Mouse (Mus musculus) liver, embryonic 16.5 days (tissue): ENCODE measurements around the gene Gfpt2. TPM values are rescaled to one million over a fixed set of nuclear protein-coding genes. Genes with fewer than 3 reads are reported as not detected.
A peak's percentile ranks its signal among the peaks of the same experiment; 100 is the strongest.

Source experiments
- ATAC-seq: fragments of 200-750 bp; cut with Nextera tagmentation; 2 replicates; pipeline ENCODE4 v1.8.0; 2017; ENCODE audit warnings: low read depth, mild to moderate bottlenecking, moderate number of reproducible peaks, moderate library complexity
- H3K27ac ChIP-seq: fragments of 300-500 bp; sonication (generic); 2 replicates; pipeline ENCODE4 v1.5.1; 2014; ENCODE audit warnings: mild to moderate bottlenecking, low read length
- H3K27me3 ChIP-seq: fragments of 300-500 bp; sonication (generic); 2 replicates; pipeline ENCODE4 v1.6.1; 2014; ENCODE audit warnings: low read depth, low read length, mixed read lengths; ENCODE audit not compliant: control insufficient read depth, insufficient read depth
- H3K36me3 ChIP-seq: fragments of 300-500 bp; sonication (generic); 2 replicates; pipeline ENCODE4 v1.6.1; 2014; ENCODE audit warnings: mild to moderate bottlenecking; ENCODE audit not compliant: control insufficient read depth, insufficient read depth
- H3K4me1 ChIP-seq: fragments of 300-500 bp; sonication (generic); 2 replicates; pipeline ENCODE4 v1.6.1; 2014; ENCODE audit warnings: low read depth, low read length, mixed read lengths; ENCODE audit not compliant: control insufficient read depth
- H3K4me2 ChIP-seq: fragments of 300-500 bp; sonication (generic); 2 replicates; pipeline ENCODE4 v1.6.1; 2014; ENCODE audit warnings: low read depth, low read length, mixed read lengths
- H3K4me3 ChIP-seq: fragments of 300-500 bp; sonication (generic); 2 replicates; pipeline ENCODE4 v1.5.1; 2014; ENCODE audit warnings: low read depth, mild to moderate bottlenecking, low read length
- H3K9ac ChIP-seq: fragments of 300-500 bp; sonication (generic); 2 replicates; pipeline ENCODE4 v1.6.1; 2014; ENCODE audit warnings: low read depth, low read length
- H3K9me3 ChIP-seq: fragments of 300-500 bp; sonication (generic); replicated peaks from 2 replicates; pipeline ENCODE4 v1.6.1; 2016; ENCODE audit warnings: low read length; ENCODE audit not compliant: control insufficient read depth
- WGBS: fragments of 180-500 bp; shearing (Covaris S2); extraction: QIAGEN DNeasy Blood & Tissue Kit; methylation state at CpG from one replicate; pipeline ENCODE4 v1.1.7; 2014; ENCODE audit not compliant: insufficient replicate concordance; 5-methylcytosine and 5-hydroxymethylcytosine counted together
- polyA plus RNA-seq: library from polyadenylated mRNA; unstranded; fragments of >200 nt; fragmentation: Nextera tagmentation; extraction: Ambion mirVana; gene quantifications from 2 replicates; pipeline ENCODE4 v1.2.1, GENCODE M21; 2015

The Gfpt2 gene
- polyA plus RNA-seq, 1 experiment from 2014 or later: 0.80 TPM

DNA sequence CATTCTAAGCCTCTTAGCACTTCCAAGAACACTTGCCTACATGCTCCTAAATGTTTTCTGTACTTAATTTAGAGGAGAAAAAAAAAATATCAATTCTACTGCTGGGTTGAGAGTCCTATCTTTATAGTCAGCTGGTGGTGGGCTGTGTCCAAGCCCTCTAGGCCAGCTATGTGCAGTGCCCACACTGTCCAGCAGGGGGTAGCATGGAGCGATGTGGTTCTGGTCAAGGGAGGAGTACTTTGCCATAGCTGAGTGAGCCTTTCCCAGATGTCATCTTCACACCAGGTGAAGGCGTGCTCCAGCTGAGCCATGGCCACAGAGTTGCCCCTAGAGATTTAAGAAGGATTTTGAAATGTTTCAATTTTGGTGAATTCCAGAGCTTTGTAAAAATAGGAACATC, 30.9 kb downstream of the Gfpt2 start:
- 25% methylated on average over 2 of the region's 2 CpGs for WGBS
- ATAC-seq: 0 out of 2 replicates have a peak, but pooled peaks have one; percentile 30
- no peaks in the 10 kb centered on the region for H3K36me3 ChIP-seq
- peaks cover 4% of the 10 kb centered on the region for H3K4me1 ChIP-seq
- no peaks in the 10 kb centered on the region for H3K9me3 ChIP-seq
- H3K9ac ChIP-seq: no peak overlapping the region
- no peak overlapping the region for H3K27ac ChIP-seq
- no peak overlapping the region for H3K4me3 ChIP-seq
- no peak overlapping the region for H3K4me2 ChIP-seq
- no peaks in the 10 kb centered on the region for H3K27me3 ChIP-seq

DNA sequence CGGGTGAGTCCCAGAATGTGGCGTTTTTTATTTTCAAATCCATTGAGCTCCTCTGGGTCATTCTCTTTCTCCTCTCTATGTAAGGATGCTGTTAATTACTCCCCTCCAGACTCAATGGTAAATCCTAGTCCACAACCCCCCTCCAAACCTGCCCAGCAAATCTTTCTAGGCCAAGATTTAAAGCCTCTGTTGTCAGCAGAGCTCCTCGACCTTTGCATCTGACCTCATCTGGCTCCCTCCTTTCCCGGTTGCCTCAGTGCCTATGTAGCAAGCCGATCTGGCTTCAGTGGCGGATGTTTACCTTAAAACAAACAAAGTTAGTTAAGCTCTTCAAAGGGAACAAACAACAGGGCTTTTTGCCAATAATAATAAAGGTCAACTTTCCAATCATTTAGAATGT, 33.3 kb downstream of the Gfpt2 start:
- Histone ChIP-seq H3K4me2 (no peak overlapping the region), H3K9ac (no peak overlapping the region), H3K36me3 (no peaks in the 10 kb centered on the region), H3K27ac (no peak overlapping the region), H3K4me1 (peaks cover 3% of the 10 kb centered on the region), H3K4me3 (no peak overlapping the region), H3K9me3 (no peaks in the 10 kb centered on the region), H3K27me3 (no peaks in the 10 kb centered on the region)
- peak; percentile 59 for ATAC-seq
- WGBS: 44% methylated on average over 6 of the region's 6 CpGs

DNA sequence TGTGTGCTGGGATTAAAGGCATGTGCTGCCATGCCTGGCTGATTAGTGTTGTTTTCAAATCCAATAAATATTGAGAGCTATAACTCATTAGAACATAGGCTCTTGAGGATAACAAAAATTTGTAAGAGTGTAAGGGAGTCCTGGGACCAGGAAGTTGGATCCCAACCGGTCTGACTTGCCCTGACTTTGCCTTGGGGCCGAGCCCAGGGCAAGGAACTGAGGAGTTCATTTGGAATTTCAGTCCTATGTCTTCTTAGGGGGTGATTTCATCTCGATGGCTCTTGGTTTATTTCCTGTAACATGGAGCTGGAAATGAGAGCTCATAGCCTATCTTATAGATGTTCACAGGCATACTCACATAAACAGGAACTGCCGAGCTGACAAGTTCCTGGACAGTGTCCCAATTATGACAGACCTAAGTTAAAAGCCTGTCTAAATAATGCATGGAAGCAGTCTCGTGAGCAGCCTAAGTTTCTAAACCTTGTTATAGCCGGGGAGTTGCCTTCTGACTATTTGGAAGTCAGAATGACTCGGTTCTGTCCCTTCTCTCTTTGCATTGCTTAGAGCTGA, 35.3 kb downstream of the Gfpt2 start:
- WGBS: 56% methylated on average over 7 of the region's 7 CpGs
- Histone ChIP-seq H3K4me2 (no peak overlapping the region), H3K9ac (no peak overlapping the region), H3K9me3 (no peaks in the 10 kb centered on the region), H3K4me3 (no peak overlapping the region), H3K27ac (no peak overlapping the region), H3K36me3 (no peaks in the 10 kb centered on the region), H3K27me3 (no peaks in the 10 kb centered on the region), H3K4me1 (no peaks in the 10 kb centered on the region; the same call in 1 of the 2 replicates)
- no peak for ATAC-seq

DNA sequence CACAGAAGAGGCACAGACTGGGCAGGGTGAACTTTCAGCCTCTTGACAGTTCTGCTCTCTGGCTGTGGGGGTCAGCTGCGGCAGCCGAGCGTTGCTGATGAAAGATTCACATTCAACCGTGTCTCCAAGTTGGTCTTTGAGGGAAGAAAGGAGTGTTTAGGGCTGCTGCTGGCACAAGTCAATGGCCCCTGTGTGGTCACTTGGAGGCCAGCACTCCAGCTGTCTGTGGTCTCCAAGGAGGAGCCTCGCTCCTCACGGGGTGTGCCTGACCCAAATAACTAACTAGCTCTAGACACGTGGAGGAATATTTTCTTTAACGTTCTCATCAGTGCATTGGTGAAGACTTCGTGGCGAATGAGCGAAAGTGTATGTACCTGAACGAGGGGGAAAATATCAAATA, 38.0 kb downstream of the Gfpt2 start:
- Histone ChIP-seq H3K27ac (no peak overlapping the region), H3K4me3 (no peak overlapping the region), H3K36me3 (no peaks in the 10 kb centered on the region), H3K9ac (no peak overlapping the region), H3K4me2 (no peak overlapping the region), H3K9me3 (no peaks in the 10 kb centered on the region), H3K4me1 (no peaks in the 10 kb centered on the region; the same call in 1 of the 2 replicates), H3K27me3 (no peaks in the 10 kb centered on the region)
- 75% methylated on average over 12 of the region's 12 CpGs for WGBS
- no peak for ATAC-seq

DNA sequence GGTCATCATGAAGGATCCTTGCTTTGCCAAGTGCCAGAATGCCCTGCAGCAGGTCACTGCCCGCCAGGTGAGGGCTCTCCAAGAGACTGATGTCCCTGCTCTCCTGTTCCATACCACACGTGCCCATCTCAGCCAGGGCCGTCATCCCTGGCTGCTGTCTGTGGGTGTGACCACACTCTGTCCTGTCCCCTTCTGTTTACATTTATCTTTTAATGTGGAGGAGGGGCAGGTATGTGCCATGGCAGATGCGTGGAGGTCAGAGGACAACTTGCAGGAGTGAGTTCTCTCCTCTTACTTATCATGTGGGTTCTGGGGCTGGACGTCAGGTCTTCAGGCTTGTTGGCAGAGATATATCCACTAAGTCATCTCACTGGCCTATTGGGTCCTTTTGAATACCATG, 39.0 kb downstream of the Gfpt2 start:
- H3K9me3 ChIP-seq: no peaks in the 10 kb centered on the region
- H3K27me3 ChIP-seq: no peaks in the 10 kb centered on the region
- no peaks in the 10 kb centered on the region for H3K36me3 ChIP-seq
- H3K4me2 ChIP-seq: no peak overlapping the region
- peaks cover under 1% of the 10 kb centered on the region; the same call in 1 of the 2 replicates for H3K4me1 ChIP-seq
- H3K9ac ChIP-seq: no peak overlapping the region
- no peak for ATAC-seq
- no peak overlapping the region for H3K4me3 ChIP-seq
- H3K27ac ChIP-seq: no peak overlapping the region
- 51% methylated on average over 5 of the region's 5 CpGs for WGBS

DNA sequence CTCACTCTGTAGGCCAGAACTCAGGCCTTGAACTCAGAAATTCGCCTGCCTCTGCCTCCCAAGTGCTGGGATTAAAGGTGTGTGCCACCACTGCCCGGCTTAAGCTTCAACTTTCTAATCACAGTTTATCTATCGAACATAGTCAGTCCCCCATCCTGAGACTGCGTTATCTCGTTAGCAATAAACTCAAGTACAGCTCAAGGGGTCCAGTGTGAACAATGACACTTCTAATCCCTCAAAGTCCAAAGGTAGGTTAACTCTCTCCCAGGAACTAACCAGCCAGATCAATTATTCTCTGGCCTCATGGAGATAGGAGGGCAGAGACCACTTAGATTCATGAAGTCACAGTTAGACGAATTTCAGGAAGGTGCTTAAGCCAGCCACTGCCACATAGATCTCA, 40.3 kb downstream of the Gfpt2 start:
- Histone ChIP-seq H3K27ac (no peak overlapping the region), H3K4me3 (no peak overlapping the region), H3K9ac (no peak overlapping the region), H3K4me2 (no peak overlapping the region), H3K9me3 (no peaks in the 10 kb centered on the region), H3K4me1 (peaks cover 3% of the 10 kb centered on the region; the same call in 1 of the 2 replicates), H3K27me3 (no peaks in the 10 kb centered on the region), H3K36me3 (no peaks in the 10 kb centered on the region)
- ATAC-seq: no peak
- WGBS: 60% methylated on average over 6 of the region's 6 CpGs

DNA sequence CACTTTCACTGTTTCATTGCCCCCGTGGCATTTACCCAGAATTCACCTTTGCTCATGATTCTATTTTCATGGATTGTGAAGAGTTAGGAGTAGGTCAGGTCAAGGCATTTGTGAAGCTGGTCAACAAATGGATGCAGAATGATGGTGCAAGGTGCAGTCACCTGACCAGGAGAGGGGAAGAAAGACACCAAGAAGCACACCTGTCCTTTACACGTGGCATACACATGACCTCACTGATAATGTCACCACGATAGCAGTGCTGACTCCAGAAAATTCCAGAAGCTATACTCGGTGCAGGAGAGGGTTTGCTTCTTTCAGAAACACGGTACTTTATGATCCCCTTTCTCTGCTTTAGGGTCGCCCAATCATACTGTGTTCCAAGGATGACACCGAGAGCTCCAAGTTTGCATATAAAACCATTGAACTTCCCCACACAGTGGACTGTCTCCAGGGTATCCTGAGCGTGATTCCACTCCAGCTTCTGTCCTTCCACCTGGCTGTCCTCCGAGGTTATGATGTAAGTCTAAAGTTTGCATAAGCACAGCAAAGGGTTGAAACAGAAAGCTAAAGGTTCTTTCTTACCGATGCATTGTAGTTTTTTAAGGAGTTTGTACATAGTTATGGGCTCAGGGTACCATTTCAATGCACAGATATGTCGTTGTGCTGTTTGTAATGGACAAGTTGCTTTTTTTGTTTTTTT, 41.4 kb downstream of the Gfpt2 start:
- H3K36me3 ChIP-seq: no peaks in the 10 kb centered on the region
- no peaks in the 10 kb centered on the region for H3K27me3 ChIP-seq
- no peak for ATAC-seq
- H3K4me1 ChIP-seq: peaks cover 3% of the 10 kb centered on the region; the same call in 1 of the 2 replicates
- no peak overlapping the region for H3K4me2 ChIP-seq
- no peak overlapping the region for H3K9ac ChIP-seq
- H3K4me3 ChIP-seq: no peak overlapping the region
- H3K27ac ChIP-seq: no peak overlapping the region
- WGBS: 70% methylated on average over 11 of the region's 11 CpGs
- H3K9me3 ChIP-seq: no peaks in the 10 kb centered on the region

DNA sequence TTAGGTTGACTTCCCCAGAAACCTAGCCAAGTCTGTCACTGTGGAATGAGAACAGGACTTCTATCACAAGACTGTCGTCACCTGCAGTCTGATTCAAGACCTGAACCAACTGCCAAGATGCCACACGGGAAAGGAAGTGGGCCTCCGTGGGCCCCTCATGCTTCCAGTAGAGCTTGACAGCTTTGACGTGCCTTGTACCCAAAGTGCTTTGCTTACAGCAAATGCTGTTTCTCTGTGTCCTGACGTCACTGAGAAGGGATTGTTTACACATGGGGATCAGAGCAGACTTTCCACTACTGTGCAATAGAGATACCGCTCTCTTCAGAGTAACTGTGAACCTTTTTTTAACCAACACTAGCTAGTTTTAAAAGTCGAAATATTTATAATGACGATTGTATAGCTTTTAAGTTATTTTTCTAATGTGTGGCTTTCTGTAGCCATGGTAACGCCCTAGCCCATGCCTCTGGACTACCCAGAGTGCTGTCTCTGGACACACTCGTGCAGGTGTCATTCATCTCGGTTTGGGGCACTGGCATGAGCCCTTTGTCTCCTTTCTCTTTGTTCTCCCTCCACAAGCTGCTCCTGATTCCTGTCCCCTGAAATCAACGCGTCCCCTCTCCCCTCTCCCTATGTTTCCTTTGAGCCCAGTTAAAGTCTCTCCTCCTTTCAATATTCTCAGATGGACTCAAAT, 43.9 kb downstream of the Gfpt2 start:
- no peak overlapping the region for H3K4me3 ChIP-seq
- ATAC-seq: peak; percentile 64
- H3K4me2 ChIP-seq: no peak overlapping the region
- H3K27ac ChIP-seq: no peak overlapping the region
- no peaks in the 10 kb centered on the region for H3K36me3 ChIP-seq
- no peak overlapping the region for H3K9ac ChIP-seq
- no peaks in the 10 kb centered on the region for H3K27me3 ChIP-seq
- H3K4me1 ChIP-seq: peaks cover 11% of the 10 kb centered on the region
- 39% methylated on average over 13 of the region's 13 CpGs for WGBS
- no peaks in the 10 kb centered on the region for H3K9me3 ChIP-seq

DNA sequence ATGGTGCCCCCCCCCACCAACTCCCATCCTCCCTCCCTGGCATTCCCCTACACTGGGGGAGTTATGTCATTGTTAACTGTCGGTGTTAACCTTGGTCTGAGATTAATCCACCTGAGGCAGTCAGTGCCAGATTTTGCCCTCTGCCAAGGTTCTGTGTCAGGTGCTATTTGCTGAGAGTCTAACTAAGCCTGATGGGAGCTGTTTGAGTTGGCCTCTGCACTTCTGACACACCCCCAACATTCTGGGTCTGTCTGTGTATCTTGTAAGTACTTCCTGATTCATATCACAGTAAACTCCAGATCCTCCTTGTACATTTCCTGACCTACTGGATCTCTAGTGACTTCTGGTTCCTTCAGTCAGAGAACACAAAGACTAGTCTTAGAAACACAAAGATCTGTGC, 46.7 kb downstream of the Gfpt2 start:
- Histone ChIP-seq H3K9me3 (no peaks in the 10 kb centered on the region), H3K27ac (no peak overlapping the region), H3K36me3 (no peaks in the 10 kb centered on the region), H3K9ac (no peak overlapping the region), H3K4me3 (no peak overlapping the region), H3K4me2 (no peak overlapping the region), H3K27me3 (no peaks in the 10 kb centered on the region), H3K4me1 (peaks cover 12% of the 10 kb centered on the region)
- ATAC-seq: peak; percentile 53
- 52% methylated on average over 1 of the region's 1 CpGs for WGBS
